Mouse (Mus musculus): ENCODE data around the gene Ltbp3.
A peak's percentile ranks its signal among the peaks of the same experiment; 100 is the strongest.

Gene Ltbp3

GRCm38 (mm10) chr19:5723934-5724548 lies 16.7 kb upstream of the Ltbp3 start:
- no peak for DNase-seq (ENCODE audit: low read depth)

- peak; percentile 81 for DNase-seq (ENCODE audit: low read depth)
These were observed 16.2 kb upstream of the Ltbp3 start for GRCm38 (mm10) chr19:5724549-5724941.

- peak; percentile 44 for DNase-seq (ENCODE audit: low read depth)
These were observed 15.5 kb upstream of the Ltbp3 start for GRCm38 (mm10) chr19:5725029-5725707.

GRCm38 (mm10) chr19:5725767-5726515 lies 14.8 kb upstream of the Ltbp3 start, which contains the start of gene Ehbp1l1:
TSS of gene Ehbp1l1 (minus strand) at chr19:5726317.
- DNase-seq (ENCODE audit: low read depth) = peak; percentile 90

- DNase-seq (ENCODE audit: low read depth) = peak; percentile 96
These were observed 13.6 kb upstream of the Ltbp3 start for GRCm38 (mm10) chr19:5726961-5727578.

GRCm38 (mm10) chr19:5727701-5728100 lies 13.0 kb upstream of the Ltbp3 start:
- DNase-seq (ENCODE audit: low read depth) = peak; percentile 92

GRCm38 (mm10) chr19:5728631-5729443 lies 11.9 kb upstream of the Ltbp3 start:
- peak; percentile 61 for DNase-seq (ENCODE audit: low read depth)

GRCm38 (mm10) chr19:5729444-5729815 lies 11.3 kb upstream of the Ltbp3 start, which contains the start of gene Fam89b:
TSS of gene Fam89b (minus strand) at chr19:5729653.
- peak; percentile 93 for DNase-seq (ENCODE audit: low read depth)

- DNase-seq (ENCODE audit: low read depth) = peak; percentile 57
These were observed 10.2 kb upstream of the Ltbp3 start for GRCm38 (mm10) chr19:5730314-5731186.

- peak; percentile 95 for DNase-seq (ENCODE audit: low read depth)
These were observed 9.3 kb upstream of the Ltbp3 start for GRCm38 (mm10) chr19:5731264-5731978.

GRCm38 (mm10) chr19:5734325-5734724 lies 6.4 kb upstream of the Ltbp3 start:
- DNase-seq (ENCODE audit: low read depth) = no peak

GRCm38 (mm10) chr19:5739446-5739845 lies 1.3 kb upstream of the Ltbp3 start:
- no peak for DNase-seq (ENCODE audit: low read depth)

GRCm38 (mm10) chr19:5741641-5742240 lies 1.0 kb downstream of the Ltbp3 start:
- no peak for DNase-seq (ENCODE audit: low read depth)

- DNase-seq (ENCODE audit: low read depth) = no peak
These were observed 1.5 kb downstream of the Ltbp3 start for GRCm38 (mm10) chr19:5742241-5742641.

GRCm38 (mm10) chr19:5743576-5743975 lies 2.9 kb downstream of the Ltbp3 start:
- DNase-seq (ENCODE audit: low read depth) = peak; percentile 34

GRCm38 (mm10) chr19:5745756-5746710 lies 5.3 kb downstream of the Ltbp3 start:
- no peak for DNase-seq (ENCODE audit: low read depth)

GRCm38 (mm10) chr19:5746907-5747363 lies 6.2 kb downstream of the Ltbp3 start:
- peak; percentile 43 for DNase-seq (ENCODE audit: low read depth)

GRCm38 (mm10) chr19:5749476-5749875 lies 8.8 kb downstream of the Ltbp3 start:
- no peak for DNase-seq (ENCODE audit: low read depth)
